Mouse (Mus musculus): Measurements from ENCODE around the gene Pacsin2. TPM values are rescaled to one million over a fixed set of nuclear protein-coding genes. Genes with fewer than 3 reads are reported as not detected.
"Not testable (repeated sequence)": the region's sequence is repeated elsewhere in the genome, so short reads cannot be mapped to it uniquely, and the experiment has no call there.

Pacsin2 gene
- polyA plus RNA-seq, 1 experiment = 78.3 TPM

DNA sequence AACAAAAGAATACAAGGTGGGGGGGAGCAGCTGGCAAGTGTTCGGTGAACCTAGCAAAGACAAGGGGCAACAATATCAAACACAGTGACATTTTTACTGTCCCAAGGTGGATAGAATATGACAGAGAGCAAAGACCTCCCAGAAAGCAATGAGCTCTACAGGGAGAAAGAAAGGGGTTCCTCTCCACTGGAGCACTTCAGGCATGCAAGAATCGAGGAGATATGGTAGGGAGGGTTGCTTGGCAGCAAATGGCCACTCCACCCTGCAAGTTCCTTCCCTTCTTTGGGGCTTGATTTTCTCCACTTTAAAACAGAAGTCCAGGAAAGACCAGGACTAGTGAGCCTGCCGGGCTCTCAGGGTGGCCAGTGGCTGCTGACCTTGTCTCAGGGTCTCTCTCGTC is 1.9 kb upstream of the Pacsin2 start:
- no peaks in the 10 kb centered on the region for H3K36me3 ChIP-seq (ENCODE audit: control insufficient read depth, insufficient read depth, low read length, poor library complexity, severe bottlenecking)
- TF ChIP-seq EP300 (IDR thresholded peaks at IDR 0.05; ENCODE audit: insufficient read depth, low read depth, low read length) (no peak), POLR2A (IDR thresholded peaks at IDR 0.05; ENCODE audit: insufficient read depth, low read length) (no peak), CTCF (IDR thresholded peaks at IDR 0.05; ENCODE audit: low read depth, low read length) (no peak)
- no peaks in the 10 kb centered on the region for H3K4me1 ChIP-seq (ENCODE audit: control insufficient read depth, insufficient read depth, low read length)
- H3K9me3 ChIP-seq (replicated peaks; ENCODE audit: control insufficient read depth, insufficient read depth, low read length, poor library complexity, severe bottlenecking) = no peaks in the 10 kb centered on the region
- H3K9ac ChIP-seq (ENCODE audit: low read depth, poor library complexity, severe bottlenecking) = no peak overlapping the region
- H3K27ac ChIP-seq (ENCODE audit: insufficient read depth, low read length) = no peak overlapping the region
- H3K4me3 ChIP-seq (ENCODE audit: low read depth, low read length) = no peak overlapping the region
- H3K27me3 ChIP-seq (ENCODE audit: control insufficient read depth, insufficient read depth, low read length, poor library complexity, severe bottlenecking) = no peaks in the 10 kb centered on the region

DNA sequence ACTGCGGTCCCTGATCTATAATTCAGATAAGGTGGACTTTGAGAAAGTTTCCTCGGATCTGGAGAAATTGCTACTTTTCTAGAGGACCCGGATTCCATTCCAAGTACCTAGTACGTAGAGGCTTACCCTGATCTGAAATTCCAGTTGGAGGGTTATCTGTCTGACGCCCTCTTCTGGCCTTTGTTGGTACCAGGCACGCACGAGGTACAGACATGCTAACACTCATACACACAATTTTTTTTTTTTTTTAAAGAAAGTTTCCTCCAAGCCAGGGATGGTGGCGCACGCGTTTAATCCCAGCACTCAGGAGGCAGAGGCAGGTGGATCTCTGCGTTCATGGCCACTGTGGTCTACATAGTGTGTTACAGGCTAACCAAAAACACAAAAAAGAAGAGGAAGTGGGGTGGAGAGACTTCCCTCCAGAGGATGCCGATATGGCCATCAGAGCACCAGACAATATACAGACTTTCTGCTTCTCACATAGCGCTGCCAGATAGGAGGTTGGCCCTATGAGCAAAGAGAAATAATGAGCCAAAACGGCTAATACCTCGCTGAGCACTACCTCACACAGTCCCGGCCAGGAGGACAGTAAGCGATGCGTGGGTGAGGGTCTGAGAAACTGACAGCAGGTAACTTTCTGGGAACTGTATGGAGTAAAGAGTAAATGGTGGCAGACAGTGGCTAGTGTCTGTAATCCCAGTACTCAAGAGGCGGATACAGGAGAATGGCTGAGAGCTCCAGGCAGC is 672 bp upstream of the Pacsin2 start:
- Histone ChIP-seq H3K4me3 (ENCODE audit: low read depth, low read length) (no peak overlapping the region), H3K36me3 (ENCODE audit: control insufficient read depth, insufficient read depth, low read length, poor library complexity, severe bottlenecking) (no peaks in the 10 kb centered on the region), H3K9ac (ENCODE audit: low read depth, poor library complexity, severe bottlenecking) (no peak overlapping the region), H3K27me3 (ENCODE audit: control insufficient read depth, insufficient read depth, low read length, poor library complexity, severe bottlenecking) (no peaks in the 10 kb centered on the region), H3K4me1 (ENCODE audit: control insufficient read depth, insufficient read depth, low read length) (no peaks in the 10 kb centered on the region), H3K27ac (ENCODE audit: insufficient read depth, low read length) (no peak overlapping the region), H3K9me3 (replicated peaks; ENCODE audit: control insufficient read depth, insufficient read depth, low read length, poor library complexity, severe bottlenecking) (no peaks in the 10 kb centered on the region)
- TF ChIP-seq EP300 (IDR thresholded peaks at IDR 0.05; ENCODE audit: insufficient read depth, low read depth, low read length) (no peak), CTCF (IDR thresholded peaks at IDR 0.05; ENCODE audit: low read depth, low read length) (peak; percentile 10), POLR2A (IDR thresholded peaks at IDR 0.05; ENCODE audit: insufficient read depth, low read length) (no peak)

DNA sequence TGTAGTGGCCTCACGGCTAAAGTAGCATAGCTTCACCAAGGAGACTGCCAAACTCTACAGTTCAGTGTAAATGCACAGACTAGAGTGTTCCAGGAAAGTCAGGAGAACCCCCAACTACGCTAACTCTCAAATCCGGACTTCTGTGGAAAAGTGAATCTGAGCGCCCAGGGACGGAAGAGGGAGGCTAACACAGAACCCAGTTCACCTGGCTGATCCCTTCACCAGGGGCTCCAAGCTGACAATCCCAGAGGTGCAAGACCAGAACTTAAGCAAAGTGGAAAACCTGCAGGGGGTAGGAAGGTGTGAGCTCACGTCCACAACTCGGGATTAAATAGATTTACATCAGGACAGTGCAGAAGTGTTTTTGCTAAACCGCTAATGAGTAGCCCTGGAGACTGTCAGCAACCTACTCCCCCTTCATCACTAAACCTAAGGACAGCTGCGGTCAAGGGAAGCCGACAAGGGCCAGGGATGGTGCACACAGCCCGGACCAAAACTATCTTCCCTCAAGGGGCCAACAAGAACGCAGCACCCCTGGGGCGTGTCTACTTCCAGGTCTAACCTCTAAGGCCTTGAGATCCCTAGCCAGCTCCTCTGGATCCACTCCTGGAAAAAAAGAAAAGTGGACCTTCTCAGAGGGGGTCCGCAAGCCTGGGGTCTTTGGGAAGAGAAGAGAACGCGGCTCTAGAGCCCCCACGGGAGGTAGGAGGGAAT is 880 bp downstream of the Pacsin2 start:
- Histone ChIP-seq H3K9ac (ENCODE audit: low read depth, poor library complexity, severe bottlenecking) (peak overlapping the region; percentile 87), H3K9me3 (replicated peaks; ENCODE audit: control insufficient read depth, insufficient read depth, low read length, poor library complexity, severe bottlenecking) (no peaks in the 10 kb centered on the region), H3K27ac (ENCODE audit: insufficient read depth, low read length) (no peak overlapping the region), H3K4me3 (ENCODE audit: low read depth, low read length) (peak overlapping the region; percentile 72), H3K4me1 (ENCODE audit: control insufficient read depth, insufficient read depth, low read length) (no peaks in the 10 kb centered on the region), H3K27me3 (ENCODE audit: control insufficient read depth, insufficient read depth, low read length, poor library complexity, severe bottlenecking) (no peaks in the 10 kb centered on the region), H3K36me3 (ENCODE audit: control insufficient read depth, insufficient read depth, low read length, poor library complexity, severe bottlenecking) (no peaks in the 10 kb centered on the region)
- no peak for TF ChIP-seq EP300 (IDR thresholded peaks at IDR 0.05; ENCODE audit: insufficient read depth, low read depth, low read length)
- no peak for TF ChIP-seq CTCF (IDR thresholded peaks at IDR 0.05; ENCODE audit: low read depth, low read length)
- no peak for TF ChIP-seq POLR2A (IDR thresholded peaks at IDR 0.05; ENCODE audit: insufficient read depth, low read length)

DNA sequence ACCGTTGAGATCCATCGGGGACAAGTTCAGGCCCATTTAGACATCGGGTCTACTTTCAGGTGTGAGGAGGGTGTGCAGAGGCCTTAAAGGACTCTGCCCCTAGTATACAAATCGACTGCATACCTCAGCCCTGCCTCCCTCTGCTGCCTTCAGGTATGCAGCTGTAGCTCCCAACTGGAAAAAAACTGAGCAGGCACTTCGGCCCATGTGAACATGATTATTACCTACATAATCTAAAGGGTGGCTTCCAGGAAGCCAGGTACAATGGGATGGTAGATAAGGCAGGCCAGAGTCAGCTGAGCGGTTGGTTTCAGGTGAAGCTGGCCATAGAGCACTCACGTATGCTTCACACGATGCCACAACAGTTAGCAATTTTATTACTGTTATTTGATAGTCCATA is 2.1 kb downstream of the Pacsin2 start:
- H3K36me3 ChIP-seq (ENCODE audit: control insufficient read depth, insufficient read depth, low read length, poor library complexity, severe bottlenecking); H3K27ac ChIP-seq (ENCODE audit: insufficient read depth, low read length); H3K4me3 ChIP-seq (ENCODE audit: low read depth, low read length); H3K4me1 ChIP-seq (ENCODE audit: control insufficient read depth, insufficient read depth, low read length); H3K27me3 ChIP-seq (ENCODE audit: control insufficient read depth, insufficient read depth, low read length, poor library complexity, severe bottlenecking); H3K9ac ChIP-seq (ENCODE audit: low read depth, poor library complexity, severe bottlenecking); H3K9me3 ChIP-seq (replicated peaks; ENCODE audit: control insufficient read depth, insufficient read depth, low read length, poor library complexity, severe bottlenecking): not testable (repeated sequence)

DNA sequence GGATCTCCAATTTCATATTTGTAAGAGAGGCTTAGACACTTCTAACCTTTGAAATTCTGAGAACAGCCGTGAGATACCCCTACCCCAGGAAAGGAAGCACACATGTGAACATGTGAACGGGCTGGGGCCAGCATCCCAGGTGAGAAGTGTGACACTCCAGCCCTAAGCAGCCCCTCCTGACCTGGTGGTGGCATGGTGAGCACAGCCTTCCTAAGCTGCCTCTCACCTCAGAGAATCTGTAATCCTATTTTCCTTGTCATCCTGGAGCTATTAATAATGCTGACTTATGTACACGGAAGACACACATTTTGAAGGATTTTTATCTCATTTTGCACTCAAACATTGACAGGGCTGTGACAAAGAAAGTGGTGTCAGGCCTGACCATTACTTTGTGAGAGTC is 3.5 kb downstream of the Pacsin2 start:
- H3K36me3 ChIP-seq (ENCODE audit: control insufficient read depth, insufficient read depth, low read length, poor library complexity, severe bottlenecking) = no peaks in the 10 kb centered on the region
- TF ChIP-seq EP300 (IDR thresholded peaks at IDR 0.05; ENCODE audit: insufficient read depth, low read depth, low read length) (no peak), POLR2A (IDR thresholded peaks at IDR 0.05; ENCODE audit: insufficient read depth, low read length) (no peak), CTCF (IDR thresholded peaks at IDR 0.05; ENCODE audit: low read depth, low read length) (no peak)
- H3K4me3 ChIP-seq (ENCODE audit: low read depth, low read length) = no peak overlapping the region
- no peaks in the 10 kb centered on the region for H3K9me3 ChIP-seq (replicated peaks; ENCODE audit: control insufficient read depth, insufficient read depth, low read length, poor library complexity, severe bottlenecking)
- H3K27me3 ChIP-seq (ENCODE audit: control insufficient read depth, insufficient read depth, low read length, poor library complexity, severe bottlenecking) = no peaks in the 10 kb centered on the region
- no peak overlapping the region for H3K9ac ChIP-seq (ENCODE audit: low read depth, poor library complexity, severe bottlenecking)
- H3K4me1 ChIP-seq (ENCODE audit: control insufficient read depth, insufficient read depth, low read length) = no peaks in the 10 kb centered on the region
- no peak overlapping the region for H3K27ac ChIP-seq (ENCODE audit: insufficient read depth, low read length)

DNA sequence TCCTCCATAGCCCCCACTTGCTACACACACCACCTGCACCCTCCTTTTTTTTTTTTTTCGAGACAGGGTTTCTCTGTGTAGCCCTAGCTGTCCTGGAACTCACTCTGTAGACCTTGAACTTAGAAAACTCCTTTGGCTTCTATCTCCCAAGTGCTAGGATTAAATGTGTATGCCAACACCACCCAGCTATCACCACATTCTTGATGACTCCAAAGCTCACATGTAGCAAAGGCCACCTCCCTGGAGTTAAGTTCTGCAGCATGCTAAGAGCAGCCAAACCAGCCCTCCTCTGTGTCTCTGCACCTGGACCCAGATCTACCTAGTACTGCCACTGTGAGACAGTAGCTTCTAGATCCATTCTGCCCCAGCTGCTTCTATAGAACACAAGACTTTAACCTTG is 6.9 kb downstream of the Pacsin2 start:
- H3K27ac ChIP-seq (ENCODE audit: insufficient read depth, low read length) = no peak overlapping the region
- H3K4me1 ChIP-seq (ENCODE audit: control insufficient read depth, insufficient read depth, low read length) = peaks cover 1% of the 10 kb centered on the region
- H3K36me3 ChIP-seq (ENCODE audit: control insufficient read depth, insufficient read depth, low read length, poor library complexity, severe bottlenecking) = no peaks in the 10 kb centered on the region
- no peaks in the 10 kb centered on the region for H3K27me3 ChIP-seq (ENCODE audit: control insufficient read depth, insufficient read depth, low read length, poor library complexity, severe bottlenecking)
- no peak overlapping the region for H3K4me3 ChIP-seq (ENCODE audit: low read depth, low read length)
- H3K9me3 ChIP-seq (replicated peaks; ENCODE audit: control insufficient read depth, insufficient read depth, low read length, poor library complexity, severe bottlenecking) = no peaks in the 10 kb centered on the region
- no peak overlapping the region for H3K9ac ChIP-seq (ENCODE audit: low read depth, poor library complexity, severe bottlenecking)
- TF ChIP-seq POLR2A (IDR thresholded peaks at IDR 0.05; ENCODE audit: insufficient read depth, low read length) (no peak), EP300 (IDR thresholded peaks at IDR 0.05; ENCODE audit: insufficient read depth, low read depth, low read length) (no peak), CTCF (IDR thresholded peaks at IDR 0.05; ENCODE audit: low read depth, low read length) (no peak)
